Mouse (Mus musculus): Measurements from ENCODE around the gene Plin5. TPM values are rescaled to one million over a fixed set of nuclear protein-coding genes. Genes with fewer than 3 reads are reported as not detected.

The Plin5 gene
- polyA plus RNA-seq, 1 experiment: 11.7 TPM

DNA sequence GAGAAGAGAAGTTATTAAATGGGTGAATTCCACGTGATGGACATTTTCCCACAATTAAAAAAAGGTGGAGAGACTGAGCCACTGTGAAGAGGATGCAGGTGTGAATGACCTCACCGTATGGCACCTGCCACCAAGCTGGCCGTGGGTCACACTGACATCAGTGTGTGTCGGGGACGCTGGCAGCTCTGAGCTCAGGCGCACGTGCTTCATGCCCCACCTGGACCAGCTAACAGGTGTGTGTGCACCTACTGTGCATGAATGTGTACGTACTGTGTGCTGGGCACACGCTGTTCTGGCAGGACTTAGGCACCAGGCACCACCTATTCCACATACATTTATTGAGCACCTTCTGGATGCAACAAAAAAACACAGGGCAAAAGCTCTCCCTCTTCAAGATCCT is 27.1 kb upstream of the Plin5 start:
- DNase-seq: no peak
- H3K27me3 ChIP-seq (ENCODE audit: control insufficient read depth, insufficient read depth, low read length): peaks cover 3% of the 10 kb centered on the region; the same call in 1 of the 2 replicates
- TF ChIP-seq CTCF (IDR thresholded peaks at IDR 0.05; ENCODE audit: borderline replicate concordance, control insufficient read depth, extremely low read depth, insufficient read depth, low read length, poor library complexity) (no peak), POLR2A (IDR thresholded peaks at IDR 0.05; ENCODE audit: control insufficient read depth, extremely low read depth, insufficient read depth, low read length, poor library complexity) (no peak)
- no peak overlapping the region for H3K4me3 ChIP-seq (ENCODE audit: control insufficient read depth, insufficient read depth, low read length)
- no peak overlapping the region for H3K27ac ChIP-seq (ENCODE audit: control insufficient read depth, insufficient read depth, low read length)
- H3K4me1 ChIP-seq (replicated peaks; ENCODE audit: control insufficient read depth, insufficient read depth, low read length): peaks cover 40% of the 10 kb centered on the region
- H3K36me3 ChIP-seq (ENCODE audit: control insufficient read depth, insufficient read depth, low read length): no peaks in the 10 kb centered on the region
- WGBS: 81% methylated on average over 9 of the region's 9 CpGs

DNA sequence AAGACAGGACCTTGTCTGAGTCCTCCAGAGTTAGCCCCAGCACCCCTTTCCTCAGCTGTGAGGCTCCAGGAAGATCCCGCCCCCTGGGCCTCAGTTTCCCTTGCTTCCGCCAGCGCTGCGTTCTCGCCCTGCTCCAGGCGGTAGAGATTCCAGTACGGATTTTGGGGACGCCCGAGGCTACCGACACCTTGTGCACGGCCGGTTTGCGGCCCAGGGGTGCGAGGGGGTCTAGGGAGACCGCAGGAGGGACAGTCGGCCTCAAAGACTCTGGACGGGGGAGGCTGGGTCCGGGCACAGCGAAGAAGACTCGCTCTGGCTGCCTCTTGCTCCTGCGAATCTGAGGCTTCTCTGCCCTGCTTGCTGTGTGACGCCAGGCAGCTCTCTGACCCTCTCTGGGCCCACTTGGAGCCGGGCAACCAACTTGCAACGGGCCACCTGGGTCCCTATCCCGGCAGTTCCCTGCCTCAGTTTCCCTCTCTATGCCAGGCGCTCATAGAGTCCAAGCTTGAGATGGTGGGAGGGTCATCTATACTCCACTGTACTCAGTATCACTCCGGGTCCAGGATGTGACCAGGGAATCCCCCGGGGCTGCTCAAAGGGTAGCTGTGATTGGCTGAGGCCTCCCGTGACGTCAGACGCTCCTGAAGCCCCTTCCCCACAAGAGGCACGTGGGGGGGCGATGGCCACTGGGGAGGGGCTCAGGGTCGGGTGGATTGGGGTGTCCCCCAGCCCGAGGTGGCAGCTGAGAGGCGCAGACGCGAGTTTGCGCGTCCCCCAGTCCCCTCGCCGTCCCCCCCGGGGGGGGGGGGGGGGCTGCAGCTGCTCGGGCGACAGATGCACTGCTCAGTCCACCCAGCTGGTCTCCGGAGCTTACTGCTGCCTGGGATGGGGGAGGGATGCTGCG is 24.6 kb upstream of the Plin5 start:
- TF ChIP-seq POLR2A (IDR thresholded peaks at IDR 0.05; ENCODE audit: control insufficient read depth, extremely low read depth, insufficient read depth, low read length, poor library complexity): no peak
- TF ChIP-seq CTCF (IDR thresholded peaks at IDR 0.05; ENCODE audit: borderline replicate concordance, control insufficient read depth, extremely low read depth, insufficient read depth, low read length, poor library complexity): no peak
- H3K27me3 ChIP-seq (ENCODE audit: control insufficient read depth, insufficient read depth, low read length): peaks cover 3% of the 10 kb centered on the region; the same call in 1 of the 2 replicates
- H3K4me3 ChIP-seq (ENCODE audit: control insufficient read depth, insufficient read depth, low read length): peak overlapping the region; percentile 52
- 6% methylated on average over 42 of the region's 47 CpGs for WGBS
- peak; percentile 51 for DNase-seq
- H3K4me1 ChIP-seq (replicated peaks; ENCODE audit: control insufficient read depth, insufficient read depth, low read length): peaks cover 26% of the 10 kb centered on the region
- H3K36me3 ChIP-seq (ENCODE audit: control insufficient read depth, insufficient read depth, low read length): no peaks in the 10 kb centered on the region
- H3K27ac ChIP-seq (ENCODE audit: control insufficient read depth, insufficient read depth, low read length): no peak overlapping the region

GRCm38 (mm10) chr17:56139858-56140595 is 22.6 kb upstream of the Plin5 start, which contains the start of gene Sema6b:
TSS of gene Sema6b (minus strand) at chr17:56140343.
- H3K27me3 ChIP-seq (ENCODE audit: control insufficient read depth, insufficient read depth, low read length): peaks cover 3% of the 10 kb centered on the region; the same call in 1 of the 2 replicates
- DNase-seq: peak; percentile 74
- TF ChIP-seq POLR2A (IDR thresholded peaks at IDR 0.05; ENCODE audit: control insufficient read depth, extremely low read depth, insufficient read depth, low read length, poor library complexity) (no peak), CTCF (IDR thresholded peaks at IDR 0.05; ENCODE audit: borderline replicate concordance, control insufficient read depth, extremely low read depth, insufficient read depth, low read length, poor library complexity) (no peak)
- 3% methylated on average over 79 of the region's 79 CpGs for WGBS
- no peak within 1 kb of the TSS for H3K27ac ChIP-seq (ENCODE audit: control insufficient read depth, insufficient read depth, low read length)
- peaks cover 18% of the 10 kb centered on the region for H3K4me1 ChIP-seq (replicated peaks; ENCODE audit: control insufficient read depth, insufficient read depth, low read length)
- H3K36me3 ChIP-seq (ENCODE audit: control insufficient read depth, insufficient read depth, low read length): no peaks in the 10 kb centered on the region
- H3K4me3 ChIP-seq (ENCODE audit: control insufficient read depth, insufficient read depth, low read length): peak within 1 kb of the TSS; percentile 60

- peak overlapping the region; percentile 60 for H3K4me3 ChIP-seq (ENCODE audit: control insufficient read depth, insufficient read depth, low read length)
Measured at GRCm38 (mm10) chr17:56139355-56139754, 22.0 kb upstream of the Plin5 start.

DNA sequence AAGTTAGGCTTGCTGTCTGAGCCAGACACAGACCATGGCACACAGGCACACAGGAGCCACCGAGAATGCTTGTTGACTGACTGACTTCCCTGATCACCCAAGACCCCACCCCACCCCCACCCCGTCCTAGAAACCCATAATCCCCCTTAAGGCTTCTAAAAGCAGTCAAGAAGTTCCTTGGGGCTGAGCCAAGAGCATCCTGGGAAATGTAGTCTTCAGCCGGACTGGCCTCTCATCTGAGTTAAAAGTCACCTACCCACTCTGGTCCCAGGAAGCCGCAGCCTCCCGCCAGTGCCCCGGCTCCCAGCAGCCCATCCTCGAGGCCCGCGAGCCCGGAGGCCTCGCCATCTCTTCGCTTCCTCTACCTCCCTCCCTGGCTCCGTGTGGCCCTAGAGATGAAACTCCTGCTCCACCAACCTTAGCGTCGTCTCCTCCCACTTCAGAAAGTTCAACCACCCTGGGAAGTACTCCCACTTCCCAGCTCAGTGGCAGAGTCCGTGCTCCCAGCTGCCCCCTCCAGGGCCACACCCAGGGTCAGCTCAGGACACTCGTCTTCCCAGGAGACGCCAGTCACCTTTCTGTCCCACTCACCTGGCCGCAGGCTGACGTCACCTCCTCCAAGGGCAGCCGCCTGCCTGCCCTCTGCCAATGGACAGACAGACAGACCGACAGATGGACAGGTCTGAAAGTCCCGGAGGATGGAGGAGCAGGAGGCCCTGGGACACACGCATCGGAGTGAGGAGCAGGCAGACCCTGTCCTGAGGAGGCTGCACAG is 20.6 kb upstream of the Plin5 start:
- 79% methylated on average over 25 of the region's 25 CpGs for WGBS
- DNase-seq: no peak
- no peaks in the 10 kb centered on the region for H3K36me3 ChIP-seq (ENCODE audit: control insufficient read depth, insufficient read depth, low read length)
- H3K4me1 ChIP-seq (replicated peaks; ENCODE audit: control insufficient read depth, insufficient read depth, low read length): peaks cover 30% of the 10 kb centered on the region
- H3K4me3 ChIP-seq (ENCODE audit: control insufficient read depth, insufficient read depth, low read length): no peak overlapping the region
- no peak overlapping the region for H3K27ac ChIP-seq (ENCODE audit: control insufficient read depth, insufficient read depth, low read length)
- H3K27me3 ChIP-seq (ENCODE audit: control insufficient read depth, insufficient read depth, low read length): peaks cover 3% of the 10 kb centered on the region; the same call in 1 of the 2 replicates
- no peak for TF ChIP-seq POLR2A (IDR thresholded peaks at IDR 0.05; ENCODE audit: control insufficient read depth, extremely low read depth, insufficient read depth, low read length, poor library complexity)
- no peak for TF ChIP-seq CTCF (IDR thresholded peaks at IDR 0.05; ENCODE audit: borderline replicate concordance, control insufficient read depth, extremely low read depth, insufficient read depth, low read length, poor library complexity)

More at GRCm38 (mm10) chr17:56139355-56139754, 22.0 kb upstream of the Plin5 start:
- H3K4me1 ChIP-seq (replicated peaks; ENCODE audit: control insufficient read depth, insufficient read depth, low read length): peaks cover 20% of the 10 kb centered on the region
- TF ChIP-seq CTCF (IDR thresholded peaks at IDR 0.05; ENCODE audit: borderline replicate concordance, control insufficient read depth, extremely low read depth, insufficient read depth, low read length, poor library complexity) (no peak), POLR2A (IDR thresholded peaks at IDR 0.05; ENCODE audit: control insufficient read depth, extremely low read depth, insufficient read depth, low read length, poor library complexity) (no peak)
- no peaks in the 10 kb centered on the region for H3K36me3 ChIP-seq (ENCODE audit: control insufficient read depth, insufficient read depth, low read length)
- H3K27me3 ChIP-seq (ENCODE audit: control insufficient read depth, insufficient read depth, low read length): peaks cover 3% of the 10 kb centered on the region; the same call in 1 of the 2 replicates
- H3K27ac ChIP-seq (ENCODE audit: control insufficient read depth, insufficient read depth, low read length): no peak overlapping the region
- DNase-seq: no peak
- 22% methylated on average over 21 of the region's 21 CpGs for WGBS

Data from thymus, adult 2 months (tissue).